Mouse (Mus musculus) left cerebral cortex, adult 9 months (tissue): ENCODE measurements at regions not wholly inside any gene's neighbourhood (a gene's known extent, or its start where the extent isn't known, plus 50 kb on each side); places are given as distances from the start of the nearest gene placed in this dataset.
"Not testable (repeated sequence)": the region's sequence is repeated elsewhere in the genome, so short reads cannot be mapped to it uniquely, and the experiment has no call there.

Experiments used
- DNase-seq, 2 experiments: peaks; one replicate each; pipeline ENCODE4 v3.0.0; 2022; ENCODE audit warnings: low spot score in 2 of 2

DNA sequence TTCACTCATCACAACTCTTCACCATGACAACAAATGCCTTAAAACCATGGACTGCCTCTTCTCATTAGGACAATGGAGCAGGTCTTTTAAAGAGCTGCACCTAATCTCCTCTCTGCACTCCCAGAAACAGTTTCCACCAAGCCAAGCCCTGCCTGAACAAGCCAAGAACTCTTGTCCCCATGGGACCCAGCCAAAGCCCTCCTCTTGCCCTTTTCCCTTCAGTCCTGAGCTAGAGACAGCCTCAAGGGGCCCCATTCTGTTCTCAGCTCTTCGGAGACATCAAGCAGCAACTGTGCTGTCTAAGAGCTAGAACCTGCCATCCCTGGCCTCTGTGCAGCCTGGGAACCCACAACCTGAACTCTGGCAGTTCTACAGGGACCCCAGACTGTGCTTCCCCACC lies 345.0 kb upstream of the Irak1bp1 start:
- no peak for DNase-seq

DNA sequence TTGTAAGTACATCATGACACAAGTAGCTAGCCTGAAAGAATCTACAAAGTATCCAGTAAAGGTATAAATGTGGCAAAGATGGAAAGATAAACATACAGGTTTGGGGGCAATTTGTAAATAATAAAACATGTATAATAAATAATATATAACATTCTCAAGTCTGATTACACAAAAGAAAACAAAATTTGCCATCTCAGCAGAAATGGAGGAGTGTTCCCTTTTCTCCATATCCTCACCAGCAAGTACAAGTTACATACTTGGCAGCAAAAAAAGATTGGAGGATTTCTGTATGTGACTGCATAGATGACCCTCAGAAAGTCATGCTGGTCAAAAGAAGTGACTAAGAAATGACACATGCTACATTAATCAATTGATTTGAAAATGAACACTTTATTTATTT lies 335.9 kb upstream of the Irak1bp1 start:
- no peak for DNase-seq

- DNase-seq, result no peak
These were observed 319.3 kb upstream of the Irak1bp1 start for GRCm38 (mm10) chr9:82510014-82510413.

DNA sequence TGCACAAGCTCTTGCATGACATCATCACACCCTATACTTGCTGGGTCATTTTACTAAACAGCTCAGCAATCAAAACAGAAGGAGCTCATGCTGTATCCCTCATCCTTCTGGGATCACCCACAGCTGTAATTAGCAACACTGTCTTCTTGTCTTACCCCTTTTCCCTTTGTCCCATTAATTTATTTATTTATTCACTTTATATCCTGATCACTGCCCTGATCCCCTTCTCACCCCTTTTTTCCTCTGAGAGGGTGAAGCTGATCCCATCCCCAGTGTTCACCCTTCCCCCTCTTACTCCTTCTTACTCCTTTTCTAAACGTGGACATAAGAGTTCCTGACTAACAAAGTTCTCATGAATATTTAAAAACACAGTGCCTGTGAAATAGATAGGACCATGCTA lies 310.3 kb upstream of the Irak1bp1 start:
- DNase-seq, result no peak

- no peak for DNase-seq
These were observed 301.4 kb upstream of the Irak1bp1 start for GRCm38 (mm10) chr9:82527867-82528385.

DNA sequence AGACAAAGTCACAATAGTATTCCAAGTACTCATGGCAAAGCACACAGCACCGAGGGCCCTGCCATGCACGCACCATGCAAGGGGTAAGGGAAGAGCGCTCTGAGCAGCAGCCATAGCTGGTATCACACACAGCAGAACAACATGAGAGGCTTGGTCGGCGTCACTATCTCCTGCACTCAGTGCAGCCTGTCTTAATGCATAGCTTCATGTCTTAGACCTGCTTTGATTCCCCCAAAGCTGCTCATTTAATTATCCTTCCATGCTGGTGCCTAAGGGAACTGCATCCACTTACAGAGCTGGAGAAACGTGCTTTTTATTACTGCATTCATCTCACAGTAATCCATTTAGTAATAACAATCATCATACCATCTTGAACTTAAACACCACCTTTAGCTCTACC lies 276.6 kb upstream of the Irak1bp1 start:
- no peak for DNase-seq

GRCm38 (mm10) chr9:82553213-82553612 lies 276.1 kb upstream of the Irak1bp1 start:
- no peak for DNase-seq

DNA sequence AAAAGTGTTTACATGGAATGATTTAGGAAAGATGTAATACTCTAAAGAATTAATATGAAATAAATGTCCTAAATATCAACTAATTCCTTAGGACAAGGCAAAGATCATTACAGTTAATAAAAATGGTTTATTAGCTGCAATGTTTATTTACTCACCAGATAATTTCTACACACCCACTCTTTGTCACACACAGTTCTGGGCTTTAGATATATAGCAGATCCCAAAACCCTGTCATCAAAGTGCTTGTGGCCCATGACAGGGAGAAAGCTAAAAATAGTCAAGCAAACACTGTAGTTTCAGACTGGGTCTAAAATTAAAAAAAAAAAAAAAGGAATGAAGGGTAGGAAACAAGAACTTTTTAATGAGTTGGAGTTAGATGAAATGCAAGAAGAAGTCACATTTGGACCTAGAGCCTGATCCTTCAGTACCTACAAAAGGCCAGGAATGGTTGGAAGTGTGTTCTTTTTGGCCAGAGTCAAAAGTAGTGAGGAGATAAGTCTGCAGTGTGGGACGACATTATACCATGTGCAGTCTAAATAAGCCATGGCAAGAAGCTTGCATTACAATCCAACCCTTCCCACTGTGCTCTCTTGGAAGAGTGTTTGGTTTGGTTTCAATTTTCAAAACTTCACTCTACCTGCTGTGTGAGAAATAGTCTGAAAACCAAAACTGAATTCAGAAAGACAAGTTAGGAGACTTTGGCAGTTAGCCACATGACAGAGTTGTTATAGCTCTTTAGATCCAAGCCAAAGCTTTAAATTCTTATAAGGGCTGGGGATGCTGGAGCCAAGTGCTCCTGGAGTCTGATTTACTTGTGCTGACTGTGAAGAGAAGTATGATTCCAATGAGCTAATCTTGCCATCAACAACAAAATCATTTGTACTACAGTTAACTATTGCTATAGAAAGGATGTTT lies 266.5 kb upstream of the Irak1bp1 start:
- peak in 1 of 2 experiments; percentile 1 for DNase-seq

DNA sequence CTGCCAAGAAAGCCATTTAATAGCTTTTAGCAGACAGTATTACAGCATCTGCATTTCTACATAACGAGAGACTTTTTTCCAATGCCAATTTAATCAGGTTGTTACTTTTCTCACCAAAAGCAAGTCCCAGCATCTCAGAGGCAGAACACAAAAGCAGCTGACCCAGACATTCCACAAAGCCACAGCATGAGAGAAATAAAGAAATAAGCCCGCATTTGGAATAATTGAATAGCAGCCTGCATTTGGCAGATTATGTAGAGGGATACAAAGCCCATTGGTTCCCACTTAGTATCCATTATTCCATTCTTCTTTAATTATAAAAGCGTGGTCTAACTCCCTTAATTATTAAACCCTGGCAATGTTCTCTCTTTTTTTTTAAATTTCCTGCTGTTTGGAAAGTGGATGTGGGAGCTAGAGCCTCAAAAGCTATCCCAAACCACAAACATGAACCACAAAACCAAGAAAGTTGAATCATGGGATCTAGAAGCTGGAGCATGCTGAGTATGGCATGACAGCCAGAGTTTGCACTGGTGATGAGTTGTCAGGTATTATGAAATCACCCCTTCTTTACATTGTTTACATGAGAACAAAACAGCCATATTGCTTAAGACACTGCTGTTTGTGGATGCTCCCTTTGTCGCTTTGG lies 247.8 kb upstream of the Irak1bp1 start:
- no peak for DNase-seq

DNA sequence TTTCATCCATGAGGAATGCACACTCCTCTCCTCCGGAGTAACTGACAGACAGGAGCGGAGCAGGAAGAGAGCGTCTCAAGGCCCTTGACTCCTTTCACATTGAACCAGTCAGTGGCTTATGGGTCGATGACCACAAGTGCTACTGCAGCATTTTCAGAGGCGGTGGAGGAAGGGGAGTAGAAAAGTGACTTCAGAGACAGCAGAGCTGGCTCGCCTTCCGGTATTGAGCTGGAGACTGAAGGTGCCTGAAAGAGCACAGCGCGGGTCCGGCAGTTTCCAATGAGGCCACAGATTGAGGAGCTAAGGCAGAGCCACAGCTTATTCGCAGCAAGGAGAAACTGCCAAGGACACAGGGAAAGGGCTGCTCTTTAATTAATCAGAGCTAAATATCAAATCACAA lies 220.2 kb upstream of the Irak1bp1 start:
- no peak for DNase-seq

DNA sequence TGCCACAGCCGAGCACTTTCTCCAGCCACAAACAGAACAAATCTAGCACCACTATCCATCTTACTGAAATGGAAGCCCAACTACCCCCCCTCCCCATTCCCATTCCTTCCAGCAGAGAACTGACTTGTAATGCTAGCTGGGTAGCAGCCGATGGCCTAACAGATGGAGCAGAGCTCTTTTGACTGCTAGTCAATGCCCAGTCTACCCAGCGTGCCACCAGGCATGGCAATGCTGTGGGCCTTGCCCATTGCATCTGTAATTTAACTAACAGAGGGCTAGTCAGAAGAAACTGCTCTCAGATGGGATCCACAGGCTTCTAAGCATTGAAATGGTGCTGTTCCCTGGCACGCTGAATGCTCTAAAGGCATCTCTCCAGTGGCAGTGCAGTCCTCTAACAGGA lies 219.4 kb upstream of the Irak1bp1 start:
- DNase-seq, result no peak

GRCm38 (mm10) chr9:82612526-82612925 lies 216.8 kb upstream of the Irak1bp1 start:
- no peak for DNase-seq

DNA sequence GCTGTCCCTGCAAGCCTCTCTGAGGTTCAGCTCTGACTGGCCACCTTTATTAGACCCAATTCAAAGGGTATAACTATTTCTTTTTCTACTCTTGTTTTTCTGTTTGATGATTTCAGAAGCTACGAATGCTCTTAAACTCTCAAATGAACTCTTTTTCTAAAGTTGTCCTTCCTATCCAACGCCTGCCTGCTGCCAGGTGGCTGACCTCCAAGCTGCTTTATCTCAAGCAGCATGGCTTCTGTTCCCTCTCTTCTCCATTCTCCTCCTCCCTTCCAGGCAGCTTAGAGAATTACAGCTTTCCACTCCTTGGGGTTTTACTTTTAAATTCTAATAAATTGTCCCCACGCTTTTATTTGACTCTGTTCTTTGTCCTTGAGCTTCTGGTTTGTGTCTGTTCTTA lies 196.9 kb upstream of the Irak1bp1 start:
- no peak for DNase-seq

DNA sequence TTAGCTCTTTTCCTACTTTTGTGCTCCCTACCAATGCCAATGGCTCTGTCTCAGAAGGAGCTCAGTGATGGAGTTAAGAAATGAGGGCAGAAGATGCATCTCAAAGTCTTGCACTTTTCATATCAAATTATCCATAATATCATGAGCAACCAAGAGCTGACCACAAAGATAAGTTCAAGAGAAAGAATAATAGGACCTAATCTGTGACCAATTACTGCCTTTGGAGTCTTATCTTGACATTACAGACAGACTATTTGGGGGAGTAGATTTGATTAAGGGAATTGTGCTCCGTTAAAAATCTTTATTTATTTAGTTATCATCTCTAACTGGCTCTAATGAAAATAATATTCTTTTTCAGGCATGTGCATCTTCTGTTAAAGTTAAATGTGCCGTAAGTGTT lies 189.1 kb upstream of the Irak1bp1 start:
- no peak for DNase-seq

DNA sequence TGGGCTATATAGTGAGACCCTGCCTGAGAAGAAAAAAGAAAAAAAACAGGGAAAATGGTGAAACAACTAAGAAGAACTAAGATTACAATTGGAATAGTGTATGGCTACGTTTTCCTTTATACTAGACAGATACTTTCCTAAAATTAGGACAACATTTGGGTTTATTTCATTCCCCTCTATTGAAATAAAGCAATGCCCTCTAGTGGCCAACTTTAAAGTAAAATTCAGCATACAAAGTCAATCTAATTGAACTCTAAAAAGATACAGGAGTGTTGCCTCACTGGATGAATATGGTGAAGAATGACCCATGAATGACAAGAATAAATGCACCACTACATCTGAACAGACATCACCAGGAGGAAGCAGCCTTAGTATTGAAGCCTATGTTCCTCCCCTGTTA lies 185.4 kb upstream of the Irak1bp1 start:
- no peak for DNase-seq

- not testable (repeated sequence) for DNase-seq
These were observed 173.8 kb upstream of the Irak1bp1 start for GRCm38 (mm10) chr9:82655511-82655910.

GRCm38 (mm10) chr9:82682196-82682595 lies 147.1 kb upstream of the Irak1bp1 start:
- no peak for DNase-seq

GRCm38 (mm10) chr9:82709411-82709983 lies 119.8 kb upstream of the Irak1bp1 start:
- DNase-seq, result no peak

DNA sequence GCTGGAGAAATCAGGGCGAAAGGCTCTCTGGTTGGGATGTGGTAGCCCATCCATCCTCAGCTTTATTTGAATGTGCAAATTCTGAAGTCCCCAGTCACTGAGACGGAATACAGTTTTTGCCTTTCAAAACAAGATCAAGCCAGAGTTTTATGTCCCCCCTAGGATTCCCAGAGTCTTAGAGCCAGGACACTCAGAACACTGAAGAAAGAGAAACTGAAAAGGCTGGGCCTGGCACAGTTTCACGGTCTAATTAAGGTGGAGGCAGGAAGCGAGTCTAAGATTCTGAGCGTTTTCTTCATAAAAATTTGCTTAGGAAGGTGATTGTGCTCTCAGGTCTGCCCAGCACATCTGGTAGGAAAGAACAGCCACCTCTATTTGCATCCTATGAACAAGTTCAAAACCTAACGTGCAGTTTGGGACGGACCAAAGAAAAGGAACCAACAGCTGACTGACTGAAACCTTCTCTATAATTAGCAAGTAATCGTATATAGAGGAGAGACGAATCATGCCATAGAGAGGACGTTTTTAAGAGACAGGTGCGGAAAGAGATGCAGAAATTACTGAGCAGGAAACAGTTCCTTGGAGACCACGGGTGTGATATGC lies 119.2 kb upstream of the Irak1bp1 start:
- no peak for DNase-seq

DNA sequence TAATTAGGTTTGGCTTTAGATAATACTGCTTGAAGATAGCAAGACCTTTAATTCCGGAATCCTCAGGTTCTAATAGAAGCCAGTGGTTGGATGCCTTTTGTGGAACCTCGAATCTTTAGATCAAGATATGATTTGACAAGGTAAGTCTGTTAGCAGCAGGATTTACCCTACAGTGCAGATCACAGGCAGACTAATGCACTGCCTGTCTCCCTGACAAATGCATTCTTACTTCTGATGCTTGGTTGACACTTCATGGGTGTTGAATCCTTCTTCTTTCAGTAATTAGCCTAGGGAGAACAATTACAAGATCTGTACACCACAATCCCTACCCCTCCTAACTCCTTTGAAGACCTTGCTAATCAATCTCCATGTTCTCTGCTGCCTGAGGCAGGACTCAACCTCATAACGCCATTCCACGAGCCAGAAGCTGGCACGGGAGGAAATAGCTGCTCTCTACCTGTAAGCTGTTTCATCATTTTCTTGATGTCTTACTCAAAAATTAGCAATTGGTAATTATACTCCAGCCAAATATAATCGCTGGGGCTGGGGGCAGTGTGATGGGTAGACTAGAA lies 118.3 kb upstream of the Irak1bp1 start:
- no peak for DNase-seq

GRCm38 (mm10) chr9:82712769-82713733 lies 116.3 kb upstream of the Irak1bp1 start:
- no peak for DNase-seq
